Mouse (Mus musculus) pancreas, adult 10 weeks (tissue): ENCODE data around the gene Htt. TPM values are rescaled to one million over a fixed set of nuclear protein-coding genes. Genes with fewer than 3 reads are reported as not detected.

Experiments
- polyA plus RNA-seq: library from polyadenylated mRNA; stranded (reverse); fragments of 350-450 nt; fragmentation: Illumina TruSeq; extraction: RNeasy Lipid Tissue Mini Kit (QIAGEN cat#74804); gene quantifications from one replicate; pipeline ENCODE4 v1.2.3, GENCODE M21; 2015; ENCODE audit warnings: low read depth, low replicate concordance; ENCODE audit not compliant: insufficient read depth

Htt gene
- 3.5 TPM for polyA plus RNA-seq

GRCm38 (mm10) chr5:34761509-34761908 is at the start of gene Htt:
Gene Htt (plus strand): TSS chr5:34761740.

GRCm38 (mm10) chr5:34907910-34908725 is 146.6 kb downstream of the Htt start, which contains the start of gene Msantd1:
Gene Msantd1 (plus strand): TSS chr5:34908012.

GRCm38 (mm10) chr5:34948861-34949760 is 187.6 kb downstream of the Htt start, which contains the start of gene Rgs12:
Gene Rgs12 (plus strand): TSS chr5:34949445.

Other genes with a start within 250 kb of the Htt start
- gene Tnip2, start 247.7 kb upstream of the Htt start, polyA plus RNA-seq, result 6.7 TPM
- gene Sh3bp2, start 235.9 kb upstream of the Htt start, polyA plus RNA-seq, result 1.4 TPM
- 37.8 TPM for gene Add1, start 188.1 kb upstream of the Htt start, polyA plus RNA-seq
- gene Mfsd10, start 124.5 kb upstream of the Htt start, polyA plus RNA-seq, result 25.5 TPM
- 8.3 TPM for gene Nop14, start 101.6 kb upstream of the Htt start, polyA plus RNA-seq
- 1.7 TPM for gene Grk4, start 101.4 kb upstream of the Htt start, polyA plus RNA-seq
- 2.8 TPM for gene Msantd1, start 146.3 kb downstream of the Htt start, polyA plus RNA-seq
- gene Rgs12, start 187.7 kb downstream of the Htt start, polyA plus RNA-seq, result 8.1 TPM